Mouse (Mus musculus) cortical plate, adult 2 months (tissue): Measurements from ENCODE around the gene Rere.
"Not testable (repeated sequence)": the region's sequence is repeated elsewhere in the genome, so short reads cannot be mapped to it uniquely, and the experiment has no call there.

Source experiments
- CTCF ChIP-seq: fragments of 200-500 bp; IDR thresholded peaks from 2 replicates; pipeline ENCODE4 v1.5.1; 2011; ENCODE audit warnings: mild to moderate bottlenecking, control low read depth, low read length; ENCODE audit not compliant: insufficient read depth; ENCODE audit errors: extremely low read depth
- POLR2A ChIP-seq: fragments of 200-500 bp; IDR thresholded peaks from 2 replicates; pipeline ENCODE4 v1.6.1; 2011; ENCODE audit warnings: mild to moderate bottlenecking, low read length, control low read depth; ENCODE audit not compliant: insufficient read depth; ENCODE audit errors: extremely low read depth

- TF ChIP-seq POLR2A, CTCF: not testable (repeated sequence)
These were observed 6.0 kb downstream of the Rere start for GRCm38 (mm10) chr4:150287463-150287862.
